Mouse (Mus musculus) lung, postnatal 36 days (tissue): ENCODE data around the gene Gm8180.
"Not testable (repeated sequence)": the region's sequence is repeated elsewhere in the genome, so short reads cannot be mapped to it uniquely, and the experiment has no call there.

Experiments used
- DNase-seq: peaks from one replicate; pipeline ENCODE4 v3.0.0; 2022; ENCODE audit warnings: mixed read lengths

Gm8180 gene

GRCm38 (mm10) chr14:43784645-43785044, at the start of gene Gm8180:
Gene Gm8180, minus strand, starts transcription at chr14:43784745.
- DNase-seq: not testable (repeated sequence)

GRCm38 (mm10) chr14:43830385-43830784, 45.8 kb upstream of the Gm8180 start:
- peak; percentile 10 for DNase-seq

- not testable (repeated sequence) for DNase-seq
Measured at GRCm38 (mm10) chr14:43824176-43824575, 39.6 kb upstream of the Gm8180 start.

GRCm38 (mm10) chr14:43821869-43822268, 37.3 kb upstream of the Gm8180 start:
- not testable (repeated sequence) for DNase-seq

- DNase-seq: peak; percentile 52
Measured at GRCm38 (mm10) chr14:43812458-43812857, 27.9 kb upstream of the Gm8180 start.

- not testable (repeated sequence) for DNase-seq
Measured at GRCm38 (mm10) chr14:43808142-43808541, 23.6 kb upstream of the Gm8180 start.

GRCm38 (mm10) chr14:43804435-43804834, 19.9 kb upstream of the Gm8180 start:
- not testable (repeated sequence) for DNase-seq

- not testable (repeated sequence) for DNase-seq
Measured at GRCm38 (mm10) chr14:43796905-43797470, 12.4 kb upstream of the Gm8180 start.

- no peak for DNase-seq
Measured at GRCm38 (mm10) chr14:43796069-43796904, 11.7 kb upstream of the Gm8180 start.

GRCm38 (mm10) chr14:43793811-43794210, 9.3 kb upstream of the Gm8180 start:
- DNase-seq: not testable (repeated sequence)

GRCm38 (mm10) chr14:43747566-43747965, 37.0 kb downstream of the Gm8180 start, which contains the start of gene Gm6526:
Gene Gm6526, plus strand, starts transcription at chr14:43747866.
- not testable (repeated sequence) for DNase-seq
